Mouse (Mus musculus) forebrain, embryonic 16.5 days (tissue): ENCODE data around the gene Itih5. TPM values are rescaled to one million over a fixed set of nuclear protein-coding genes. Genes with fewer than 3 reads are reported as not detected.

ENCODE experiments used
- ATAC-seq: fragments of 200-750 bp; cut with Nextera tagmentation; 2 replicates; pipeline ENCODE4 v1.8.0; 2017; ENCODE audit warnings: mild to moderate bottlenecking, moderate library complexity
- H3K27ac ChIP-seq: fragments of 300-500 bp; sonication (generic); 2 replicates; pipeline ENCODE4 v1.5.1; 2014; ENCODE audit warnings: low read length, control low read depth
- H3K27me3 ChIP-seq: fragments of 300-500 bp; sonication (generic); replicated peaks from 2 replicates; pipeline ENCODE4 v1.6.1; 2014; ENCODE audit warnings: low read length; ENCODE audit not compliant: control insufficient read depth, insufficient read depth
- H3K36me3 ChIP-seq: fragments of 300-500 bp; sonication (generic); 2 replicates; pipeline ENCODE4 v1.6.1; 2014; ENCODE audit not compliant: control insufficient read depth, insufficient read depth
- H3K4me1 ChIP-seq: fragments of 300-500 bp; sonication (generic); replicated peaks from 2 replicates; pipeline ENCODE4 v1.6.1; 2014; ENCODE audit warnings: low read length; ENCODE audit not compliant: control insufficient read depth, insufficient read depth
- H3K4me2 ChIP-seq: fragments of 300-500 bp; sonication (generic); 2 replicates; pipeline ENCODE4 v1.6.1; 2014; ENCODE audit warnings: mild to moderate bottlenecking, low read length, control low read depth
- H3K4me3 ChIP-seq: fragments of 300-500 bp; sonication (generic); replicated peaks from 2 replicates; pipeline ENCODE4 v1.5.1; 2014; ENCODE audit warnings: mild to moderate bottlenecking, low read length, control low read depth
- H3K9ac ChIP-seq: fragments of 300-500 bp; sonication (generic); replicated peaks from 2 replicates; pipeline ENCODE4 v1.6.1; 2014; ENCODE audit warnings: low read depth, low read length, control low read depth
- H3K9me3 ChIP-seq: fragments of 300-500 bp; sonication (generic); 2 replicates; pipeline ENCODE4 v1.6.1; 2016; ENCODE audit warnings: low read length; ENCODE audit not compliant: control insufficient read depth
- WGBS: fragments of 180-500 bp; shearing (Covaris S2); extraction: QIAGEN DNeasy Blood & Tissue Kit; methylation state at CpG from one replicate; pipeline ENCODE4 v1.1.7; 2014; 5-methylcytosine and 5-hydroxymethylcytosine counted together
- polyA plus RNA-seq: library from polyadenylated mRNA; unstranded; fragments of >200 nt; fragmentation: Nextera tagmentation; extraction: Ambion mirVana; gene quantifications from 2 replicates; pipeline ENCODE4 v1.2.1, GENCODE M21; 2015

Gene Itih5
- polyA plus RNA-seq, 1 experiment from 2014 or later, result 3.7 TPM

- Histone ChIP-seq H3K27me3 (no peaks in the 10 kb centered on the region), H3K36me3 (no peaks in the 10 kb centered on the region), H3K9me3 (no peaks in the 10 kb centered on the region), H3K9ac (no peak overlapping the region), H3K27ac (no peak overlapping the region), H3K4me1 (peaks cover 8% of the 10 kb centered on the region), H3K4me3 (no peak overlapping the region), H3K4me2 (no peak overlapping the region)
- no peak for ATAC-seq
- 82% methylated on average over 10 of the region's 10 CpGs for WGBS
Observed at GRCm38 (mm10) chr2:10157184-10157583, 3.8 kb downstream of the Itih5 start.

DNA sequence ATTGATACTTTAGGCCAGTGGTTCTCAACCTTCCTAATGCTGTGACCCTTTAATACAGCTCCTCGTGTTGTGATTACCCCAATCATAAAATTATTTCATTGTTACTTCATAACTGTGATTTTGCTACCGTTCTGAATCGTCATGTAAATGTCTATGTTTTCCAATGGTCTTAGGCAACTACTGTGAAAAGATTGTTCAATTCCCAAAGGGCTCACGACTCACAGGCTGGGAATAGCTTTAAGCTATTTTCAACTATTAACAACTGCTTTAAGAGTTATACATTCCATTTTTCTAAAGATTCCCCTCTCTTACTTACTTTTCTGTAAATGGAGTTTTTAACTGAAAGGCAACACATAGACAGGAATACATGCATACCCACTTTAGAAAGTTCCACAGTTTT is 8.6 kb downstream of the Itih5 start:
- H3K4me3 ChIP-seq, result no peak overlapping the region
- WGBS, result 91% methylated on average over 4 of the region's 4 CpGs

DNA sequence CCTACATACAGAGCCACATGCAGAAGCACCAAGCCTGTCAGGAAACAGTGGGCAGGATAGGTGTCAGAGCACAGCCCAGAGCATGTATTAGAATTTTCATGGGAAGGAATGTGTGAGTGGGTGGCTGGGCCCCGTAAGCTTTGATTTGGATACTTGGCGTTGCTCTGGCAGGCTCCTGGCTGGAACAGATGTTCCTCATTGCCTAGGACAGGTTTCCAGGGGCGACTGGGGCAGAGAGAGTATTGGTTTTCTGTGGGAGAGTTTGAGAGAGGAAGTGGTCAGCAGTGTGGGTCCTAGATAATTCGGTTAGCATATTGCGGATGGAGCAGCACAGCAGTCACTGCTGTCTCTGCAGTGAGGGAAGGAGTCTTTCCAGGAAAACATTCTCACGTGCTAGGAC is 13.3 kb downstream of the Itih5 start:
- H3K4me1 ChIP-seq, result no peaks in the 10 kb centered on the region
- no peak overlapping the region for H3K9ac ChIP-seq
- H3K9me3 ChIP-seq, result no peaks in the 10 kb centered on the region
- H3K36me3 ChIP-seq, result no peaks in the 10 kb centered on the region
- no peak for ATAC-seq
- no peak overlapping the region for H3K4me3 ChIP-seq
- H3K4me2 ChIP-seq, result no peak overlapping the region
- no peaks in the 10 kb centered on the region for H3K27me3 ChIP-seq
- H3K27ac ChIP-seq, result no peak overlapping the region
- 81% methylated on average over 6 of the region's 6 CpGs for WGBS

More for the DNA sequence above, 8.6 kb downstream of the Itih5 start:
- no peak overlapping the region for H3K4me2 ChIP-seq
- H3K4me1 ChIP-seq, result no peaks in the 10 kb centered on the region
- ATAC-seq, result no peak
- H3K27me3 ChIP-seq, result no peaks in the 10 kb centered on the region
- H3K9me3 ChIP-seq, result no peaks in the 10 kb centered on the region
- no peak overlapping the region for H3K9ac ChIP-seq
- H3K36me3 ChIP-seq, result no peaks in the 10 kb centered on the region
- no peak overlapping the region for H3K27ac ChIP-seq

- H3K4me3 ChIP-seq, result no peak overlapping the region
- H3K9ac ChIP-seq, result no peak overlapping the region
- 94% methylated on average over 11 of the region's 11 CpGs for WGBS
- H3K36me3 ChIP-seq, result no peaks in the 10 kb centered on the region
- H3K27ac ChIP-seq, result no peak overlapping the region
- ATAC-seq, result no peak
- H3K4me1 ChIP-seq, result no peaks in the 10 kb centered on the region
- no peaks in the 10 kb centered on the region for H3K9me3 ChIP-seq
- H3K4me2 ChIP-seq, result no peak overlapping the region
- no peaks in the 10 kb centered on the region for H3K27me3 ChIP-seq
Observed at GRCm38 (mm10) chr2:10167283-10167682, 13.9 kb downstream of the Itih5 start.

DNA sequence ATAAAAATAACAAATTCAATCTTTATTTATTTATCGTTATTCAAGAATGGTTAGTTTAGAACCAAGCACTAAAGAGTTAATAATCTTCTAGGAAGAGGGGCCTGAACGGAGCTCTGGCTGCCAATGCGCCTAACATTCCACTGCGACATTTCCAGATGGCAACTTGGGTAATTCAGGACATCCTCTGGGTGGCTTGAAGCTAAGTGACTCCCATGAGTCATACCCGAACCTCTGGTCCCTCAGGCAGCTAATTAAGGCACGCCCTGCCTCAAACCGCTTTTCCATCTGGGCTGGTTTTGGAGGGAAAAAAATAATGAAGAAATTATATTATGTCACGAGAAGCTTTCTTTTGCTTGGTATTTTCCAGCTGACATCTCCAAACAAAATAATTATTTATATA is 14.6 kb downstream of the Itih5 start:
- 61% methylated on average over 8 of the region's 8 CpGs for WGBS
- no peaks in the 10 kb centered on the region for H3K36me3 ChIP-seq
- no peak overlapping the region for H3K27ac ChIP-seq
- no peaks in the 10 kb centered on the region for H3K9me3 ChIP-seq
- no peak overlapping the region for H3K4me2 ChIP-seq
- no peak overlapping the region for H3K4me3 ChIP-seq
- no peak for ATAC-seq
- no peaks in the 10 kb centered on the region for H3K4me1 ChIP-seq
- H3K27me3 ChIP-seq, result no peaks in the 10 kb centered on the region
- H3K9ac ChIP-seq, result no peak overlapping the region

DNA sequence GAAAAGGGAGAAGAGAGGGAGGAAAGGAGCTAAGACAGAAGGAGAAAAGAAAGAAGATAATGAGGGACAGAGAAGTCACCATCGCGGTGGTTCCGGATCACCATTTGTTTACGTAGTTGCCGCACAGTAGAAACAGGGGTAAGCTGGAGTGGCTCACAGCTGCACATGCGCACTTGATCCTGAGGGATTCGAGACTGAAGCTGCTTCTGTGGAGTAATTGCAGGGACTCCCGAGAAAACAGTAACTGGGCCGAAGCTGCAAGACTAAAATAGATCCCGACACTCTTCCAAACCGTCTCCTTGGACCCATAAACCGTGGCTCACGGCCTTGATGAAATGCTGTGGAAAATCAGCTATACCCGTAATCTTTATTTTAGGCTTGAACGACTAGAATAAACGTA is 16.6 kb downstream of the Itih5 start:
- Histone ChIP-seq H3K27me3 (no peaks in the 10 kb centered on the region), H3K4me1 (no peaks in the 10 kb centered on the region), H3K4me3 (no peak overlapping the region), H3K36me3 (no peaks in the 10 kb centered on the region), H3K9ac (no peak overlapping the region), H3K4me2 (no peak overlapping the region), H3K27ac (no peak overlapping the region), H3K9me3 (no peaks in the 10 kb centered on the region)
- 94% methylated on average over 16 of the region's 16 CpGs for WGBS
- ATAC-seq, result no peak

- H3K27ac ChIP-seq, result no peak overlapping the region
- ATAC-seq, result no peak
- H3K36me3 ChIP-seq, result no peaks in the 10 kb centered on the region
- H3K4me2 ChIP-seq, result no peak overlapping the region
- no peak overlapping the region for H3K9ac ChIP-seq
- H3K4me3 ChIP-seq, result no peak overlapping the region
- no peaks in the 10 kb centered on the region for H3K9me3 ChIP-seq
- no peaks in the 10 kb centered on the region for H3K27me3 ChIP-seq
- H3K4me1 ChIP-seq, result no peaks in the 10 kb centered on the region
- 82% methylated on average over 3 of the region's 3 CpGs for WGBS
Observed at GRCm38 (mm10) chr2:10193553-10193952, 40.2 kb downstream of the Itih5 start.

DNA sequence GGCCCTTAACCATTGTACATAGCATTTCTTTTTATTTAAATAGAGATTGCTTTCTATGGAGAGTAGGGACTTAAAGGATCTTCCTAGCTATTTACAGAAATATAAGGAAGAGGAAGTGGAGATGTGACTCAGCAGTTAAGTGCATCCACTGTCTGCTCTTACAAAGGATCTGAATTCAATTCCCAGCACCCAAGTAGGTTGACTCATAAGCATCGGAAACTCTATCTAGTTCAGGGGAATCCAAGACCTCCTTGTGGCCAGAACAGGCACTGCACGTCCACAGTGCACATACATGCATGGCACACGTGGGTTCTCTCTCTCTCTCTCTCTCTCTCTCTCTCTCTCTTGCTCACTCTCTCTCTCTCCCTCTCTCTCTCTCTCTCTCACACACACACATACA is 41.8 kb downstream of the Itih5 start:
- 78% methylated on average over 3 of the region's 3 CpGs for WGBS
- no peaks in the 10 kb centered on the region for H3K9me3 ChIP-seq

GRCm38 (mm10) chr2:10199326-10199725 is 46.0 kb downstream of the Itih5 start:
- no peaks in the 10 kb centered on the region for H3K36me3 ChIP-seq
- H3K4me3 ChIP-seq, result no peak overlapping the region
- H3K4me1 ChIP-seq, result no peaks in the 10 kb centered on the region
- H3K9me3 ChIP-seq, result no peaks in the 10 kb centered on the region
- WGBS, result 93% methylated on average over 2 of the region's 2 CpGs
- no peak overlapping the region for H3K4me2 ChIP-seq
- no peak for ATAC-seq
- no peak overlapping the region for H3K27ac ChIP-seq
- H3K9ac ChIP-seq, result no peak overlapping the region
- H3K27me3 ChIP-seq, result no peaks in the 10 kb centered on the region

More for the DNA sequence above, 41.8 kb downstream of the Itih5 start:
- Histone ChIP-seq H3K9ac (no peak overlapping the region), H3K4me1 (no peaks in the 10 kb centered on the region), H3K27me3 (no peaks in the 10 kb centered on the region), H3K27ac (no peak overlapping the region), H3K36me3 (no peaks in the 10 kb centered on the region), H3K4me2 (no peak overlapping the region), H3K4me3 (no peak overlapping the region)
- ATAC-seq, result no peak

DNA sequence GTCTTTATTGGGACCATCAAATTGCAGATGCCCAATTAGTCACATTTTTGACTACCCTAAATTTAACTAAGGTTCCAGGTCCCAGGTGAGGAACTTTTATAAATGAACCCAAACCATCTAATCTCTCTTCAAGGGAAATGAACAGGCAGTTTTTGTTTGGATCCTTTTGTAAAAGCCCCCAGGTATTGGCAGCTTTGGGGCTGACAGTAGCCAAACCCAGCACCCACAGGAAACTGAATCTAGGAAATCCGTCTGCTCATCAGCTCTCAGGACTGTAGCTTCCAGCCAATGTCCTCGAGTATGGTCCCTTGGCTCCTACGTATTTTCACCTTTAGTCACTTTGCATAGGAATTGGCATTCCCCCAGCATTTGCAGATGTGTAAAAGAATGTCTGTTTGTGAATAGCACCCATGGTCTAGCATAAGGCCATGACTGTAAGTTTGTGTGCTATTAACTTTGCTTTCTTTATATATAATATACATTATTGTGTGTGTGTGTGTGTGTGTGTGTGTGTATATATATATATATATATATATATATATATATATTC is 47.4 kb downstream of the Itih5 start:
- no peak overlapping the region for H3K4me2 ChIP-seq
- H3K9me3 ChIP-seq, result no peaks in the 10 kb centered on the region
- WGBS, result 62% methylated on average over 3 of the region's 3 CpGs
- no peak overlapping the region for H3K9ac ChIP-seq
- no peak overlapping the region for H3K27ac ChIP-seq
- no peak for ATAC-seq
- H3K4me1 ChIP-seq, result no peaks in the 10 kb centered on the region
- H3K4me3 ChIP-seq, result no peak overlapping the region
- no peaks in the 10 kb centered on the region for H3K27me3 ChIP-seq
- H3K36me3 ChIP-seq, result no peaks in the 10 kb centered on the region
